Mouse (Mus musculus) hindbrain, embryonic 10.5 days (tissue): ENCODE results near the gene Rarg. TPM values are rescaled to one million over a fixed set of nuclear protein-coding genes. Genes with fewer than 3 reads are reported as not detected.

Experiments
- DNase-seq: peaks from one replicate; pipeline ENCODE4 v3.0.0-alpha.2; 2017; ENCODE audit warnings: low spot score
- H3K27ac ChIP-seq: fragments of 300-500 bp; sonication (generic); 2 replicates; pipeline ENCODE4 v1.5.1; 2016; ENCODE audit warnings: mild to moderate bottlenecking, moderate library complexity
- H3K27me3 ChIP-seq: fragments of 300-500 bp; sonication (generic); 2 replicates; pipeline ENCODE4 v1.6.1; 2016; ENCODE audit warnings: mild to moderate bottlenecking; ENCODE audit not compliant: poor library complexity, insufficient read depth, severe bottlenecking
- H3K36me3 ChIP-seq: fragments of 300-500 bp; sonication (generic); 2 replicates; pipeline ENCODE4 v1.6.1; 2016; ENCODE audit warnings: mild to moderate bottlenecking, moderate library complexity
- H3K4me1 ChIP-seq: fragments of 300-500 bp; sonication (generic); replicated peaks from 2 replicates; pipeline ENCODE4 v1.6.1; 2016; ENCODE audit warnings: mild to moderate bottlenecking
- H3K4me3 ChIP-seq: fragments of 300-500 bp; sonication (generic); 2 replicates; pipeline ENCODE4 v1.5.1; 2016; ENCODE audit warnings: mild to moderate bottlenecking, moderate library complexity
- H3K9me3 ChIP-seq: fragments of 300-500 bp; sonication (generic); 2 replicates; pipeline ENCODE4 v1.6.1; 2016; ENCODE audit warnings: mild to moderate bottlenecking, moderate library complexity
- WGBS: fragments of 180-500 bp; shearing (Covaris S2); methylation state at CpG from one replicate; pipeline ENCODE4 v1.1.7; 2016; 5-methylcytosine and 5-hydroxymethylcytosine counted together
- polyA plus RNA-seq: library from polyadenylated mRNA; unstranded; fragments of >200 nt; fragmentation: Nextera tagmentation; extraction: Ambion mirVana; gene quantifications from 2 replicates; pipeline ENCODE4 v1.2.1, GENCODE M21; 2016

Rarg gene
- polyA plus RNA-seq, 1 experiment from 2014 or later = 22.1 TPM

GRCm38 (mm10) chr15:102224186-102224991 is 32.9 kb downstream of the Rarg start:
- no peaks in the 10 kb centered on the region for H3K9me3 ChIP-seq
- no peaks in the 10 kb centered on the region for H3K36me3 ChIP-seq
- H3K4me1 ChIP-seq = peaks cover 15% of the 10 kb centered on the region
- peak overlapping the region; percentile 63 for H3K27ac ChIP-seq
- H3K4me3 ChIP-seq = peak overlapping the region; percentile 55
- DNase-seq = peak; percentile 82
- 3% methylated on average over 43 of the region's 43 CpGs for WGBS
- H3K27me3 ChIP-seq = peaks cover 44% of the 10 kb centered on the region

- H3K4me3 ChIP-seq = no peak overlapping the region
- 72% methylated on average over 10 of the region's 10 CpGs for WGBS
These were observed 34.9 kb downstream of the Rarg start for GRCm38 (mm10) chr15:102222386-102222785.

GRCm38 (mm10) chr15:102217325-102217724 is 40.0 kb downstream of the Rarg start:
- Histone ChIP-seq H3K9me3 (no peaks in the 10 kb centered on the region), H3K27me3 (peaks cover 5% of the 10 kb centered on the region), H3K36me3 (peaks cover 54% of the 10 kb centered on the region), H3K27ac (no peak overlapping the region), H3K4me3 (no peak overlapping the region), H3K4me1 (no peaks in the 10 kb centered on the region)
- 88% methylated on average over 7 of the region's 7 CpGs for WGBS
- DNase-seq = no peak

More at GRCm38 (mm10) chr15:102222386-102222785, 34.9 kb downstream of the Rarg start:
- Histone ChIP-seq H3K27me3 (peaks cover 44% of the 10 kb centered on the region), H3K4me1 (peaks cover 15% of the 10 kb centered on the region), H3K27ac (no peak overlapping the region), H3K9me3 (no peaks in the 10 kb centered on the region), H3K36me3 (peaks cover 5% of the 10 kb centered on the region)
- DNase-seq = no peak

GRCm38 (mm10) chr15:102216459-102217228 is 40.7 kb downstream of the Rarg start:
- no peaks in the 10 kb centered on the region for H3K27me3 ChIP-seq
- H3K27ac ChIP-seq = no peak overlapping the region
- WGBS = 85% methylated on average over 16 of the region's 16 CpGs
- peaks cover 61% of the 10 kb centered on the region for H3K36me3 ChIP-seq
- no peaks in the 10 kb centered on the region for H3K4me1 ChIP-seq
- H3K4me3 ChIP-seq = no peak overlapping the region
- no peaks in the 10 kb centered on the region for H3K9me3 ChIP-seq
- DNase-seq = no peak

GRCm38 (mm10) chr15:102215624-102216023 is 41.7 kb downstream of the Rarg start:
- Histone ChIP-seq H3K36me3 (peaks cover 69% of the 10 kb centered on the region), H3K27me3 (no peaks in the 10 kb centered on the region), H3K4me3 (no peak overlapping the region), H3K9me3 (no peaks in the 10 kb centered on the region), H3K4me1 (no peaks in the 10 kb centered on the region), H3K27ac (no peak overlapping the region)
- WGBS = 73% methylated on average over 6 of the region's 6 CpGs
- DNase-seq = no peak

- no peak overlapping the region for H3K4me3 ChIP-seq
- 40% methylated on average over 2 of the region's 2 CpGs for WGBS
- no peaks in the 10 kb centered on the region for H3K9me3 ChIP-seq
- H3K4me1 ChIP-seq = no peaks in the 10 kb centered on the region
- H3K36me3 ChIP-seq = peaks cover 84% of the 10 kb centered on the region
- H3K27me3 ChIP-seq = no peaks in the 10 kb centered on the region
- H3K27ac ChIP-seq = no peak overlapping the region
- no peak for DNase-seq
These were observed 43.2 kb downstream of the Rarg start for GRCm38 (mm10) chr15:102214132-102214531.

GRCm38 (mm10) chr15:102211895-102212294 is 45.4 kb downstream of the Rarg start:
- 89% methylated on average over 6 of the region's 6 CpGs for WGBS
- no peaks in the 10 kb centered on the region; the same call in 1 of the 2 replicates for H3K4me1 ChIP-seq
- no peaks in the 10 kb centered on the region for H3K27me3 ChIP-seq
- no peak overlapping the region for H3K27ac ChIP-seq
- no peak overlapping the region for H3K4me3 ChIP-seq
- no peaks in the 10 kb centered on the region for H3K9me3 ChIP-seq
- DNase-seq = no peak
- H3K36me3 ChIP-seq = peaks cover 97% of the 10 kb centered on the region

GRCm38 (mm10) chr15:102210816-102211215 is 46.5 kb downstream of the Rarg start:
- WGBS = 95% methylated on average over 4 of the region's 4 CpGs
- peaks cover 96% of the 10 kb centered on the region for H3K36me3 ChIP-seq
- no peak overlapping the region for H3K27ac ChIP-seq
- H3K9me3 ChIP-seq = no peaks in the 10 kb centered on the region
- no peak overlapping the region for H3K4me3 ChIP-seq
- no peak for DNase-seq
- peaks cover 3% of the 10 kb centered on the region for H3K4me1 ChIP-seq
- no peaks in the 10 kb centered on the region for H3K27me3 ChIP-seq

- Histone ChIP-seq H3K27me3 (no peaks in the 10 kb centered on the region), H3K4me3 (no peak overlapping the region), H3K36me3 (peaks cover 92% of the 10 kb centered on the region), H3K4me1 (peaks cover 20% of the 10 kb centered on the region), H3K9me3 (no peaks in the 10 kb centered on the region), H3K27ac (no peak overlapping the region)
- 92% methylated on average over 8 of the region's 8 CpGs for WGBS
- DNase-seq = no peak
These were observed 48.2 kb downstream of the Rarg start for GRCm38 (mm10) chr15:102209114-102209513.

- peaks cover 82% of the 10 kb centered on the region for H3K36me3 ChIP-seq
- H3K27me3 ChIP-seq = no peaks in the 10 kb centered on the region
- H3K4me1 ChIP-seq = peaks cover 21% of the 10 kb centered on the region
- no peak for DNase-seq
- H3K27ac ChIP-seq = no peak overlapping the region
- H3K9me3 ChIP-seq = no peaks in the 10 kb centered on the region
- WGBS = 93% methylated on average over 9 of the region's 9 CpGs
- no peak overlapping the region for H3K4me3 ChIP-seq
These were observed 49.2 kb downstream of the Rarg start for GRCm38 (mm10) chr15:102208092-102208561.

GRCm38 (mm10) chr15:102207351-102207750 is 50.0 kb downstream of the Rarg start:
- Histone ChIP-seq H3K9me3 (no peaks in the 10 kb centered on the region), H3K4me1 (peaks cover 26% of the 10 kb centered on the region), H3K36me3 (peaks cover 74% of the 10 kb centered on the region), H3K27ac (no peak overlapping the region), H3K27me3 (no peaks in the 10 kb centered on the region), H3K4me3 (no peak overlapping the region)
- 90% methylated on average over 3 of the region's 3 CpGs for WGBS
- no peak for DNase-seq

- H3K4me3 ChIP-seq = peak overlapping the region; percentile 86
- H3K27me3 ChIP-seq = no peaks in the 10 kb centered on the region
- no peaks in the 10 kb centered on the region for H3K9me3 ChIP-seq
- H3K27ac ChIP-seq = peak overlapping the region; percentile 57; the same call in 1 of the 2 replicates
- WGBS = 83% methylated on average over 8 of the region's 8 CpGs
- peaks cover 28% of the 10 kb centered on the region for H3K4me1 ChIP-seq
- no peak for DNase-seq
- H3K36me3 ChIP-seq = peaks cover 60% of the 10 kb centered on the region
These were observed 51.5 kb downstream of the Rarg start for GRCm38 (mm10) chr15:102205779-102206178.
